Mouse (Mus musculus): ENCODE results near the gene Gins2. TPM values are rescaled to one million over a fixed set of nuclear protein-coding genes. Genes with fewer than 3 reads are reported as not detected.
A peak's percentile ranks its signal among the peaks of the same experiment; 100 is the strongest.

Gene Gins2
- polyA plus RNA-seq, 1 experiment from 2014 or later: 76.5 TPM

GRCm38 (mm10) chr8:120589921-120590320 lies 817 bp upstream of the Gins2 start:
- Histone ChIP-seq H3K4me1 (ENCODE audit: control insufficient read depth, insufficient read depth, low read length) (peaks cover 11% of the 10 kb centered on the region), H3K36me3 (ENCODE audit: control insufficient read depth, insufficient read depth, low read length) (0 out of 2 replicates have a peak, but pooled peaks cover 6% of the 10 kb centered on the region), H3K27me3 (ENCODE audit: control insufficient read depth, insufficient read depth, low read length) (no peaks in the 10 kb centered on the region), H3K9ac (ENCODE audit: low read length) (peak overlapping the region; percentile 64), H3K4me2 (ENCODE audit: low read depth, low read length) (peak overlapping the region; percentile 59), H3K4me3 (replicated peaks; ENCODE audit: low read length) (peak overlapping the region; percentile 55), H3K9me3 (replicated peaks; ENCODE audit: control insufficient read depth, low read length) (no peaks in the 10 kb centered on the region), H3K27ac (ENCODE audit: low read length) (peak overlapping the region; percentile 43; the same call in 1 of the 2 replicates)
- 50% methylated on average over 2 of the region's 2 CpGs for WGBS
- no peak for ATAC-seq (ENCODE audit: insufficient read depth, low FRiP score)

GRCm38 (mm10) chr8:120585521-120585920 lies 3.6 kb downstream of the Gins2 start:
- no peak overlapping the region for H3K9ac ChIP-seq (ENCODE audit: low read length)
- no peaks in the 10 kb centered on the region for H3K27me3 ChIP-seq (ENCODE audit: control insufficient read depth, insufficient read depth, low read length)
- H3K36me3 ChIP-seq (ENCODE audit: control insufficient read depth, insufficient read depth, low read length): peaks cover 17% of the 10 kb centered on the region
- no peak overlapping the region for H3K4me2 ChIP-seq (ENCODE audit: low read depth, low read length)
- 90% methylated on average over 10 of the region's 10 CpGs for WGBS
- no peak overlapping the region for H3K4me3 ChIP-seq (replicated peaks; ENCODE audit: low read length)
- no peaks in the 10 kb centered on the region for H3K9me3 ChIP-seq (replicated peaks; ENCODE audit: control insufficient read depth, low read length)
- H3K27ac ChIP-seq (ENCODE audit: low read length): no peak overlapping the region
- ATAC-seq (ENCODE audit: insufficient read depth, low FRiP score): no peak
- H3K4me1 ChIP-seq (ENCODE audit: control insufficient read depth, insufficient read depth, low read length): peaks cover 11% of the 10 kb centered on the region

- Histone ChIP-seq H3K36me3 (ENCODE audit: control insufficient read depth, insufficient read depth, low read length) (peaks cover 46% of the 10 kb centered on the region), H3K9me3 (replicated peaks; ENCODE audit: control insufficient read depth, low read length) (no peaks in the 10 kb centered on the region), H3K4me2 (ENCODE audit: low read depth, low read length) (no peak overlapping the region), H3K4me3 (replicated peaks; ENCODE audit: low read length) (no peak overlapping the region), H3K9ac (ENCODE audit: low read length) (no peak overlapping the region), H3K27me3 (ENCODE audit: control insufficient read depth, insufficient read depth, low read length) (no peaks in the 10 kb centered on the region), H3K27ac (ENCODE audit: low read length) (no peak overlapping the region), H3K4me1 (ENCODE audit: control insufficient read depth, insufficient read depth, low read length) (no peaks in the 10 kb centered on the region)
- ATAC-seq (ENCODE audit: insufficient read depth, low FRiP score): no peak
- WGBS: 93% methylated on average over 8 of the region's 8 CpGs
Measured at GRCm38 (mm10) chr8:120581811-120582210, 7.3 kb downstream of the Gins2 start.

GRCm38 (mm10) chr8:120581329-120581728 lies 7.8 kb downstream of the Gins2 start:
- Histone ChIP-seq H3K9ac (ENCODE audit: low read length) (no peak overlapping the region), H3K9me3 (replicated peaks; ENCODE audit: control insufficient read depth, low read length) (no peaks in the 10 kb centered on the region), H3K27ac (ENCODE audit: low read length) (no peak overlapping the region), H3K4me1 (ENCODE audit: control insufficient read depth, insufficient read depth, low read length) (no peaks in the 10 kb centered on the region), H3K36me3 (ENCODE audit: control insufficient read depth, insufficient read depth, low read length) (peaks cover 47% of the 10 kb centered on the region), H3K27me3 (ENCODE audit: control insufficient read depth, insufficient read depth, low read length) (no peaks in the 10 kb centered on the region), H3K4me3 (replicated peaks; ENCODE audit: low read length) (no peak overlapping the region), H3K4me2 (ENCODE audit: low read depth, low read length) (no peak overlapping the region)
- ATAC-seq (ENCODE audit: insufficient read depth, low FRiP score): no peak
- WGBS: 90% methylated on average over 12 of the region's 12 CpGs

GRCm38 (mm10) chr8:120580336-120581000 lies 8.6 kb downstream of the Gins2 start:
- Histone ChIP-seq H3K27me3 (ENCODE audit: control insufficient read depth, insufficient read depth, low read length) (no peaks in the 10 kb centered on the region), H3K9me3 (replicated peaks; ENCODE audit: control insufficient read depth, low read length) (no peaks in the 10 kb centered on the region), H3K27ac (ENCODE audit: low read length) (no peak overlapping the region), H3K4me1 (ENCODE audit: control insufficient read depth, insufficient read depth, low read length) (no peaks in the 10 kb centered on the region), H3K4me2 (ENCODE audit: low read depth, low read length) (no peak overlapping the region), H3K36me3 (ENCODE audit: control insufficient read depth, insufficient read depth, low read length) (peaks cover 47% of the 10 kb centered on the region), H3K4me3 (replicated peaks; ENCODE audit: low read length) (no peak overlapping the region), H3K9ac (ENCODE audit: low read length) (no peak overlapping the region)
- ATAC-seq (ENCODE audit: insufficient read depth, low FRiP score): no peak
- 91% methylated on average over 8 of the region's 8 CpGs for WGBS

GRCm38 (mm10) chr8:120577821-120578220 lies 11.3 kb downstream of the Gins2 start:
- Histone ChIP-seq H3K36me3 (ENCODE audit: control insufficient read depth, insufficient read depth, low read length) (peaks cover 55% of the 10 kb centered on the region), H3K9me3 (replicated peaks; ENCODE audit: control insufficient read depth, low read length) (no peaks in the 10 kb centered on the region), H3K4me1 (ENCODE audit: control insufficient read depth, insufficient read depth, low read length) (no peaks in the 10 kb centered on the region), H3K27ac (ENCODE audit: low read length) (no peak overlapping the region), H3K9ac (ENCODE audit: low read length) (no peak overlapping the region), H3K4me3 (replicated peaks; ENCODE audit: low read length) (no peak overlapping the region), H3K27me3 (ENCODE audit: control insufficient read depth, insufficient read depth, low read length) (no peaks in the 10 kb centered on the region), H3K4me2 (ENCODE audit: low read depth, low read length) (no peak overlapping the region)
- 92% methylated on average over 17 of the region's 17 CpGs for WGBS
- ATAC-seq (ENCODE audit: insufficient read depth, low FRiP score): no peak

- H3K36me3 ChIP-seq (ENCODE audit: control insufficient read depth, insufficient read depth, low read length): peaks cover 51% of the 10 kb centered on the region
- 63% methylated on average over 9 of the region's 9 CpGs for WGBS
- no peaks in the 10 kb centered on the region for H3K4me1 ChIP-seq (ENCODE audit: control insufficient read depth, insufficient read depth, low read length)
- ATAC-seq (ENCODE audit: insufficient read depth, low FRiP score): no peak
- H3K9me3 ChIP-seq (replicated peaks; ENCODE audit: control insufficient read depth, low read length): no peaks in the 10 kb centered on the region
- no peak overlapping the region for H3K4me3 ChIP-seq (replicated peaks; ENCODE audit: low read length)
- H3K9ac ChIP-seq (ENCODE audit: low read length): no peak overlapping the region
- H3K27me3 ChIP-seq (ENCODE audit: control insufficient read depth, insufficient read depth, low read length): no peaks in the 10 kb centered on the region
- H3K4me2 ChIP-seq (ENCODE audit: low read depth, low read length): no peak overlapping the region
- no peak overlapping the region for H3K27ac ChIP-seq (ENCODE audit: low read length)
Measured at GRCm38 (mm10) chr8:120575801-120576200, 13.3 kb downstream of the Gins2 start.

GRCm38 (mm10) chr8:120574941-120575340 lies 14.2 kb downstream of the Gins2 start:
- ATAC-seq (ENCODE audit: insufficient read depth, low FRiP score): no peak
- WGBS: 71% methylated on average over 19 of the region's 19 CpGs
- no peaks in the 10 kb centered on the region for H3K27me3 ChIP-seq (ENCODE audit: control insufficient read depth, insufficient read depth, low read length)

GRCm38 (mm10) chr8:120573866-120574265 lies 15.2 kb downstream of the Gins2 start:
- Histone ChIP-seq H3K9me3 (replicated peaks; ENCODE audit: control insufficient read depth, low read length) (no peaks in the 10 kb centered on the region), H3K27ac (ENCODE audit: low read length) (no peak overlapping the region), H3K4me1 (ENCODE audit: control insufficient read depth, insufficient read depth, low read length) (no peaks in the 10 kb centered on the region)

More at GRCm38 (mm10) chr8:120574941-120575340, 14.2 kb downstream of the Gins2 start:
- no peak overlapping the region for H3K4me3 ChIP-seq (replicated peaks; ENCODE audit: low read length)
- H3K9me3 ChIP-seq (replicated peaks; ENCODE audit: control insufficient read depth, low read length): no peaks in the 10 kb centered on the region
- peaks cover 47% of the 10 kb centered on the region for H3K36me3 ChIP-seq (ENCODE audit: control insufficient read depth, insufficient read depth, low read length)
- no peak overlapping the region for H3K9ac ChIP-seq (ENCODE audit: low read length)
- no peaks in the 10 kb centered on the region for H3K4me1 ChIP-seq (ENCODE audit: control insufficient read depth, insufficient read depth, low read length)
- no peak overlapping the region for H3K27ac ChIP-seq (ENCODE audit: low read length)
- H3K4me2 ChIP-seq (ENCODE audit: low read depth, low read length): no peak overlapping the region

More at GRCm38 (mm10) chr8:120573866-120574265, 15.2 kb downstream of the Gins2 start:
- Histone ChIP-seq H3K4me2 (ENCODE audit: low read depth, low read length) (no peak overlapping the region), H3K27me3 (ENCODE audit: control insufficient read depth, insufficient read depth, low read length) (no peaks in the 10 kb centered on the region), H3K36me3 (ENCODE audit: control insufficient read depth, insufficient read depth, low read length) (peaks cover 48% of the 10 kb centered on the region), H3K4me3 (replicated peaks; ENCODE audit: low read length) (no peak overlapping the region), H3K9ac (ENCODE audit: low read length) (no peak overlapping the region)
- 81% methylated on average over 11 of the region's 11 CpGs for WGBS
- ATAC-seq (ENCODE audit: insufficient read depth, low FRiP score): no peak
